ENCODE assay signal across 27 mouse cellular contexts in the genomic region with DNA sequence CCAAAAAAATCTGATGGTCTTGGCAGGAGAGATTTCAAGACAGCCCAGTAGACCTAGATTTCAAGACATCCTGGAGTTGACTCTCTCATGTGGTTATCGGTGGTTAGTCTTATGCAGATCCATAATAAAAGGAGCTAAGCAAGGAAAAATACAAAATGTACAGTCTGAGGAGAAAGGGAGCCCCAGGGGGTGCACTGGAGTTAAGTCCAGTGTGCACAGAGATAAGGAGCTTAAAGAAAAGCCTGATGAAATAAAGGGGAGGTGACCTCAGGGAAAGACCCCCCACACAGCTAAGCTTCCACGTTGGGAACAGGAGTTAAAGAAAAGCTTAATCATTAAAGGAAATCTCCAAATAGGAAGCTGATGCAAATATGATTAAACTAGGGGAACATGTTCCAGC.
"Had no signal": no experiment of that assay in that cellular context is flagged by ENCODE, and none has a peak within 500 bp of the region (broad histone marks: within the 10 kb centered on the region; RNA-seq: fewer than 3 reads in every experiment).

No protein-coding gene starts in this region.

- DNase-seq: cerebellum, adult 8-10 months; cerebellum, adult 9-10 months; cerebellum, adult 9-11 months; cerebellum, postnatal 10 days; cerebellum, postnatal 14 days; cerebellum, postnatal 25 days; cerebellum, postnatal 36 days; embryo, embryonic 11 days; forebrain, postnatal 0 days; gastrocnemius, adult 2 months; gastrocnemius, postnatal 10 days; gastrocnemius, postnatal 14 days; gastrocnemius, postnatal 25 days; gastrocnemius, postnatal 36 days; heart, adult 11 months; heart, adult 18-20 months; heart, adult 2 months had no signal

- ATAC-seq: forebrain, embryonic 13.5 days; forebrain, embryonic 14.5 days; forebrain, embryonic 15.5 days; forebrain, embryonic 16.5 days; forebrain, postnatal 0 days had no signal

- H3K27ac ChIP-seq: embryonic facial prominence, embryonic 12.5 days; embryonic facial prominence, embryonic 13.5 days; embryonic facial prominence, embryonic 15.5 days; forebrain, embryonic 10.5 days; forebrain, embryonic 12.5 days; forebrain, embryonic 13.5 days; forebrain, embryonic 15.5 days; gastrocnemius, adult 2 months; heart, adult 2 months had no signal

- H3K27me3 ChIP-seq: embryonic facial prominence, embryonic 12.5 days; embryonic facial prominence, embryonic 13.5 days; embryonic facial prominence, embryonic 15.5 days; forebrain, embryonic 12.5 days; forebrain, embryonic 13.5 days; forebrain, embryonic 15.5 days had no signal

- H3K4me3 ChIP-seq: embryonic facial prominence, embryonic 12.5 days; embryonic facial prominence, embryonic 13.5 days; embryonic facial prominence, embryonic 15.5 days; erythroblast, embryonic 14.5 days; forebrain, embryonic 10.5 days; forebrain, embryonic 12.5 days; forebrain, embryonic 13.5 days; forebrain, embryonic 15.5 days; gastrocnemius, adult 2 months; heart, adult 2 months had no signal

- H3K36me3 ChIP-seq: embryonic facial prominence, embryonic 12.5 days; embryonic facial prominence, embryonic 13.5 days; embryonic facial prominence, embryonic 15.5 days; forebrain, embryonic 10.5 days; forebrain, embryonic 12.5 days; forebrain, embryonic 15.5 days had no signal

- H3K4me2 ChIP-seq: embryonic facial prominence, embryonic 12.5 days; embryonic facial prominence, embryonic 13.5 days; embryonic facial prominence, embryonic 15.5 days; forebrain, embryonic 12.5 days; forebrain, embryonic 13.5 days; forebrain, embryonic 15.5 days had no signal

- H3K9me3 ChIP-seq: embryonic facial prominence, embryonic 12.5 days; embryonic facial prominence, embryonic 15.5 days; forebrain, embryonic 10.5 days; forebrain, embryonic 12.5 days; forebrain, embryonic 13.5 days; forebrain, embryonic 15.5 days had no signal

- H3K9ac ChIP-seq: embryonic facial prominence, embryonic 12.5 days; embryonic facial prominence, embryonic 13.5 days; embryonic facial prominence, embryonic 15.5 days; forebrain, embryonic 12.5 days; forebrain, embryonic 13.5 days; forebrain, embryonic 15.5 days; forebrain, postnatal 0 days had no signal
